Mouse (Mus musculus): ENCODE data around the gene Lman2l. TPM values are rescaled to one million over a fixed set of nuclear protein-coding genes. Genes with fewer than 3 reads are reported as not detected.
A peak's percentile ranks its signal among the peaks of the same experiment; 100 is the strongest.

The Lman2l gene
- total and polyA plus RNA-seq, 3 experiments = 16.8 to 26.5 (median 26.3) TPM

GRCm38 (mm10) chr1:36474646-36475045 lies 29.6 kb upstream of the Lman2l start:
- 56% methylated on average over 3 of the region's 3 CpGs for WGBS
- no peak for DNase-seq
- Histone ChIP-seq H3K4me1 (ENCODE audit: control insufficient read depth, insufficient read depth, low read length) (peaks cover 13% of the 10 kb centered on the region), H3K79me2 (replicated peaks; ENCODE audit: control insufficient read depth, insufficient read depth, low read length) (no peaks in the 10 kb centered on the region), H3K27me3 (ENCODE audit: control insufficient read depth, insufficient read depth, low read length) (no peaks in the 10 kb centered on the region), H3K36me3 (ENCODE audit: control insufficient read depth, insufficient read depth, low read length) (no peaks in the 10 kb centered on the region), H3K4me3 (no peak overlapping the region), H3K9ac (ENCODE audit: low read depth, low read length) (no peak overlapping the region), H3K27ac (no peak overlapping the region)
- TF ChIP-seq EP300 (IDR thresholded peaks at IDR 0.05; ENCODE audit: insufficient read depth, low read depth, low read length) (no peak), POLR2A (IDR thresholded peaks at IDR 0.05; ENCODE audit: insufficient read depth, low read depth, low read length) (no peak), CTCF (IDR thresholded peaks at IDR 0.05) (no peak)
- intact Hi-C loops (cut with DNase I) = loop anchor here (5.0 kb wide), 1 partner anchor 167 kb away; the partner anchor contains the start of gene Arid5a

GRCm38 (mm10) chr1:36473211-36473780 lies 28.2 kb upstream of the Lman2l start:
- Histone ChIP-seq H3K27ac (no peak overlapping the region), H3K4me3 (no peak overlapping the region), H3K4me1 (ENCODE audit: control insufficient read depth, insufficient read depth, low read length) (peaks cover 13% of the 10 kb centered on the region), H3K36me3 (ENCODE audit: control insufficient read depth, insufficient read depth, low read length) (no peaks in the 10 kb centered on the region), H3K79me2 (replicated peaks; ENCODE audit: control insufficient read depth, insufficient read depth, low read length) (no peaks in the 10 kb centered on the region), H3K9ac (ENCODE audit: low read depth, low read length) (no peak overlapping the region), H3K27me3 (ENCODE audit: control insufficient read depth, insufficient read depth, low read length) (no peaks in the 10 kb centered on the region)
- WGBS = 79% methylated on average over 10 of the region's 10 CpGs
- DNase-seq = no peak
- intact Hi-C loops (cut with DNase I) = loop anchor here (2.0 to 5.0 kb wide), 2 partner anchors 20 to 166 kb away; partner anchors contain the start of gene Arid5a
- TF ChIP-seq POLR2A (IDR thresholded peaks at IDR 0.05; ENCODE audit: insufficient read depth, low read depth, low read length) (no peak), EP300 (IDR thresholded peaks at IDR 0.05; ENCODE audit: insufficient read depth, low read depth, low read length) (no peak), CTCF (IDR thresholded peaks at IDR 0.05) (no peak)

- TF ChIP-seq POLR2A (IDR thresholded peaks at IDR 0.05; ENCODE audit: insufficient read depth, low read depth, low read length) (no peak), EP300 (IDR thresholded peaks at IDR 0.05; ENCODE audit: insufficient read depth, low read depth, low read length) (no peak), CTCF (IDR thresholded peaks at IDR 0.05) (no peak)
- intact Hi-C loops (cut with DNase I) = loop anchor here (2.0 to 5.0 kb wide), 2 partner anchors 21 to 165 kb away; partner anchors contain the start of gene Arid5a
- H3K4me1 ChIP-seq (ENCODE audit: control insufficient read depth, insufficient read depth, low read length) = peaks cover 13% of the 10 kb centered on the region
Observed at GRCm38 (mm10) chr1:36472106-36472440, 27.0 kb upstream of the Lman2l start.

DNA sequence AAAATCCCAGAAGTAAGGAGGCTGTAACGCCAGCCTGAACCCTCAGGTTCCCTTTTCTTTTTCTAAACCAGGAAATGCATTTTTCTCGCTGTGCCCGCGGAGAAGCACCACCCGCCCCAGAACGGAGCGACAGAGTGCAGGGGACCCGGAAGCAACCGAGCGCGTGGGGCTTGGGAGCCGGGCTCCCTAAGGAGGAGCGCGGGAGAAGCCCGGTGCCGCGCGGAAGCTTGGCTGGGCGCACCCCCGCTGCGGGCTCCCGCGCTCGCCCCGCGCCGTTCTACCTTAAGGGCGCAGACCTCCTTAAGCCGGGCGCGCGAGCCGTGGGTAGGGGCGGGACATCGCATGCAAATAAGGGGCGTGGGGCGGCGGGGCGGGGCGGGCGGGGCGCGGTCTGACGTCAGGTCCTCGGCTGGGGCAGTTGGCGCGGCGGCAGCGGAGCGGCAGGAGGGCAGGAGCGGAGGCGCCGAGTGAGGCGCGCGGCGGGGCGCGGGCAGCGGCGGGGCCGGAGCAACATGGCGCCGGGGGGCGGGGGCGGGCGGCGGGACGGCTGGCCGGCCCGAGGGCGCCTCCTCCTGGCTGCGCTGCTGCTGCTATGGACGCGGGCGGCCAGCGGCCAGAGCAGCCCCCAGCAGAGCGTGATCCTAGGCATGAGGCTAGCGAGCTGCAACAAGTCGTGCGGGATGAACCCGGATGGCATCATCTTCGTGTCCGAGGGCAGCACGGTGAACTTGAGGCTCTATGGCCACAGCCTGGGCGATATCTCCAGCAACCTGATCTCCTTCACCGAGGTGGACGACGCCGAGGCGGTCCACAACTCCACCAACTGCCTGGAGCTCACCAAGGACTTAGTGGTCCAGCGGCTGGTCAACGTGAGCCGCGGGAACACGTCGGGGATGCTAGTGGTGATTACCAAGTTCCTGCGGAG lies 26.4 kb upstream of the Lman2l start, which contains the start of gene Cnnm4:
TSS of gene Cnnm4 (plus strand) at position 440 of the 925 bp plus-strand sequence.
- Histone ChIP-seq H3K36me3 (ENCODE audit: control insufficient read depth, insufficient read depth, low read length) (no peaks in the 10 kb centered on the region), H3K27me3 (ENCODE audit: control insufficient read depth, insufficient read depth, low read length) (no peaks in the 10 kb centered on the region), H3K4me3 (peak within 1 kb of the TSS; percentile 91), H3K79me2 (replicated peaks; ENCODE audit: control insufficient read depth, insufficient read depth, low read length) (no peaks in the 10 kb centered on the region), H3K27ac (peak within 1 kb of the TSS; percentile 86), H3K4me1 (ENCODE audit: control insufficient read depth, insufficient read depth, low read length) (peaks cover 13% of the 10 kb centered on the region), H3K9ac (ENCODE audit: low read depth, low read length) (peak within 1 kb of the TSS; percentile 87)
- TF ChIP-seq POLR2A (IDR thresholded peaks at IDR 0.05; ENCODE audit: insufficient read depth, low read depth, low read length) (peak; percentile 8; the same call in 1 of the 2 replicates), EP300 (IDR thresholded peaks at IDR 0.05; ENCODE audit: insufficient read depth, low read depth, low read length) (0 out of 2 replicates have a peak, but pooled peaks have one; percentile 8), CTCF (IDR thresholded peaks at IDR 0.05) (peak; percentile 69)
- peak; percentile 89 to 93 for DNase-seq
- intact Hi-C loops (cut with DNase I) = loop anchor here (1.0 to 5.0 kb wide), 5 partner anchors 21 to 164 kb away; partner anchors contain the start of genes Arid5a, Cnnm3, Kansl3 and Lman2l
- under 1% methylated on average over 65 of the region's 98 CpGs for WGBS

More at GRCm38 (mm10) chr1:36472106-36472440, 27.0 kb upstream of the Lman2l start:
- no peak for DNase-seq
- Histone ChIP-seq H3K27me3 (ENCODE audit: control insufficient read depth, insufficient read depth, low read length) (no peaks in the 10 kb centered on the region), H3K27ac (peak overlapping the region; percentile 77), H3K79me2 (replicated peaks; ENCODE audit: control insufficient read depth, insufficient read depth, low read length) (no peaks in the 10 kb centered on the region), H3K4me3 (peak overlapping the region; percentile 91), H3K36me3 (ENCODE audit: control insufficient read depth, insufficient read depth, low read length) (no peaks in the 10 kb centered on the region), H3K9ac (ENCODE audit: low read depth, low read length) (peak overlapping the region; percentile 56)
- 19% methylated on average over 18 of the region's 18 CpGs for WGBS

DNA sequence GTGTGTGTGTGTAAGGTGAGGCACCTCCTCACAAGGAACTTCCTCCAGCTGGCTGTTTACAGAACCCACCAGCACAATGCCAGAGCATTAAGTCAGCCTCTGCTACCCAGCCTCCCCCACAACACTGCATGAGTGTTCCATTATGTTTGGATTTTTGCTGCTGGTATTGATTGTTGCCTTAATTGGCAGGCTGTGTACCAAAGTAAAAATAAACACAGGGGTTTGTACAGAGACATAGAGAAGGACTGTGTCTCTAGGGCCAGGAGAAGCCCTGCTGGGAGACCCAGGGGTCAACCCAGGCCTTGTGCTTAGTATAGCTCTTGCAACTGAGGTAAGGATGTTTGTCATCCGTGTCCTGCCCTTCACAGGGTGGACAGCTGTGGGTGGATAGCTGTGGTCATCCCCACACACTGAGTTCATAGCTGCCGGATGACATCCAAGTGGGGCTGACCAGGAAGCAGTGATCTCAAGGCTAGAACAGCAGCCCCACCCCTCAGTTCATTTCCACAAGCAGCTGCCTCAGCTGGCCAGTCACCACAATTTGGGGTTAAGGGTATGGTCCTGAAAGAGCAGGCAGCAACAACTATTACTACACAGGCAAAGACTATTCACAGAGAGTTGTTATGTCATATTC lies 24.9 kb upstream of the Lman2l start:
- no peak overlapping the region for H3K4me3 ChIP-seq
- intact Hi-C loops (cut with DNase I) = loop anchor here (2.0 to 5.0 kb wide), 3 partner anchors 41 to 163 kb away; partner anchors contain the start of genes Arid5a, Cnnm3 and Kansl3
- H3K27me3 ChIP-seq (ENCODE audit: control insufficient read depth, insufficient read depth, low read length) = no peaks in the 10 kb centered on the region
- no peaks in the 10 kb centered on the region for H3K79me2 ChIP-seq (replicated peaks; ENCODE audit: control insufficient read depth, insufficient read depth, low read length)
- 0 out of 2 replicates have a peak overlapping the region, but pooled peaks have one; percentile 11 for H3K9ac ChIP-seq (ENCODE audit: low read depth, low read length)
- H3K36me3 ChIP-seq (ENCODE audit: control insufficient read depth, insufficient read depth, low read length) = no peaks in the 10 kb centered on the region
- WGBS = 33% methylated on average over 2 of the region's 2 CpGs
- peak; percentile 51 for DNase-seq
- peaks cover 13% of the 10 kb centered on the region for H3K4me1 ChIP-seq (ENCODE audit: control insufficient read depth, insufficient read depth, low read length)
- no peak overlapping the region for H3K27ac ChIP-seq
- TF ChIP-seq CTCF (IDR thresholded peaks at IDR 0.05) (no peak), EP300 (IDR thresholded peaks at IDR 0.05; ENCODE audit: insufficient read depth, low read depth, low read length) (no peak), POLR2A (IDR thresholded peaks at IDR 0.05; ENCODE audit: insufficient read depth, low read depth, low read length) (no peak)
